Mouse (Mus musculus) adrenal gland, postnatal 25 days (tissue): Measurements from ENCODE around the gene AL732309.1. TPM values are rescaled to one million over a fixed set of nuclear protein-coding genes. Genes with fewer than 3 reads are reported as not detected.

Source experiments
- DNase-seq: peaks from one replicate; pipeline ENCODE4 v3.0.0; 2021; ENCODE audit warnings: mixed read lengths
- total RNA-seq: library from RNA; stranded (reverse); gene quantifications from 2 replicates; pipeline ENCODE4 v1.2.3, GENCODE M21; 2021

AL732309.1 gene
- total RNA-seq, 1 experiment from 2014 or later: 3.5 TPM

- no peak for DNase-seq
Measured at GRCm38 (mm10) chr2:25213266-25213865, 33.3 kb downstream of the AL732309.1 start.

DNA sequence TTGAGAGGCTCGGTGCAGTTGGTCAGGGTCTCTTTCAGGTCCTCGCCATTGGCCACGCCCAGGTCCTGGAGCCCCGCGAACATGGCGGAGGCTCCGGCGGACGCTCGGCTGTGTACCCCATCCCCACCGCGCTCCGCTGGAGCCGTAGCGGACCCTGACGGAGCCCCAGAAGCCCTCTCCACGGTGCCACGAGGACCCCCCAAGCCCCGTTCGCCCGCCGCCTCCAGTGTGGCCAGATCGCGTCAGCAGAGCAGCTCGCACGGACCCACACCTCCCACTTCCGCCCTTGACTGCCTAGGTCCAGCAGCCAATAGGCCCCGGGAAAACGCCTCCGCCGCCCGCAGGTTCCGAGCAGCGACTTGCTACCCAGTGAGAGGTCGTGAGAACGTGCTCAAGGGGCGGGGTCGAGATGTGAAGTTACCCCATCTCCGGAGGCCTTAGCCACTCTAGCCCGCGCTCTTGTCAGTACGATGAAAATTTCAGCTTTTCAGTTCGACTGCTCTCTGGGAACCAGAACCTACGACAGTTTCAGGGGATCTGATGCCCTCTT is 35.5 kb downstream of the AL732309.1 start, which contains the start of gene Nelfb:
Nelfb (minus strand) TSS at position 369 of the 550 bp plus-strand sequence.
- peak; percentile 88 for DNase-seq

DNA sequence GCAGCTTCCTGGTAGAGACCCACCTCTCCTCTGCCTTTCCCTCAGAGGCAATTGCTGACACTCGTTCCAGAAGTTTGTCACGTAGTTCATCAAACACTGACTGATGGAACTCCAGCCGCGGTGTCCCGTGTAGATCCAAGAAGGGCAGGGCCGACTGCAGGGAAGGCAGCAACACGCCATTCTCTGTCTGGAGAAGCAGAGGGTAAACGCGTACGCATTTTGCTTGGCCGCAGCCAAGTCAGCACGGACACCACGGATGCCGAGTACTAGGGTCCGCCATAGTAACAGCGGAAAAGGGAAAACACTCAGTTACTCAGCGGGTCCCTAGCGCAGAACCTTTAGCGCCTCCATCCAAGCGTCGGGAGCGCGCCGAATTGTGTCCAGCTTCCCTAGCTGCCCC is 36.0 kb downstream of the AL732309.1 start:
- no peak for DNase-seq

- DNase-seq: no peak
Measured at GRCm38 (mm10) chr2:25207593-25207992, 39.1 kb downstream of the AL732309.1 start.

- no peak for DNase-seq
Measured at GRCm38 (mm10) chr2:25203631-25204214, 42.9 kb downstream of the AL732309.1 start.

DNA sequence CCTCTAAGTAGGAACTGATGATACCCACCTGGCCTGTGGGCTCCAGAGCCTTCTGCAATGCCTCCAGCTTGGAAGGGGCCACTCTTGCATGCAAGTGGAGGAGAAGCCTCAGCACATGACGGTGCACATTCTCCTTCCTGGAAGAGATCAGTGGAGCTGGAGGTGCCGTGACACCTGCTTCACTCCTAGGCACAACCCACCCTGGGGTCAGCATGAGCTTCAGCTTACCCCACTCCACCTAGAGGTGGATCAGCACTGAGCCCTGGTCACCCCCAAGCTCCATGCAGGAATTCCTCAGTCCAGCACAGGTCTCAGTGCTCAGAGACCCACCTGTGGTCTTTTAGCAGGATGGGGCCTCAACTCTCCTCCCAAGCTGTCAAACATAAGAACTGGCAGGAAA is 46.0 kb downstream of the AL732309.1 start:
- DNase-seq: no peak

DNA sequence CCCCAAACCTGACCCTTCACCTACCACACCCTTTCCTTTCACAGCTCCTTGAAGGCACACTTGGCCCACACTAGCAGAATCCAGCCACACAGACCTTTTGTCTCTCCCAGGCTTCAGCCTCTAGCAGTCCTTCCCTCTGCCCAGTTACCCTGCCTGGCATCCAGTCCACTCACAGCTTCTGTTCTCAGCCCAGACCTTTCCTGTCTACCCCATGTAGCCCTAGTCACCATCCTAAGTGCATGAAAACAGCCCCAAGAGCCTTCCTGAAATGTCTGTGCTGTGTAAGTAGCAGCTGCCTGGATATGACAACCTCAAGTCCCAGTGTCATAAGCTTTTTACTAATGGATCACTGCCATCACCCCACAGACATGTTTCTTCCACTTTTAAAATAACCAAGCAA is 48.7 kb downstream of the AL732309.1 start:
- no peak for DNase-seq

DNA sequence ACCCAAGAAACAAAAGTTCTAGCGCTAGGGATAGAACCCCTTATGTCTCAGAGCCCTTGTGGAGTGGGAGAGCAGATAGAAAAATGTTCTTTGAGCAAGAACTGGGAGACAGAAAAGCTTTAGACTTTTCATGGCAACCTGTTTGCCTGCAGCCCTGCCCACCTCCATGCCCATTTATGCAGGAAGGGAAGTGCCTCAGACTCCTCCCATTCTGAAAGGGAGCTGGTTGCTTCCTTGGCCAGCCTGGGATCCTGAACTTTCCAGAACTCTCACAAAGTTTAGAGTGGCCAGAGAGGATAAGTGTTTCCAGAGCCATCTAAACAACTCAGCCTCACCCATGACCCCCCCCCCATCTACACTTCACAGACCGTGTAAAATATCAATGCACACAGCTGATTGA is 49.5 kb downstream of the AL732309.1 start:
- no peak for DNase-seq

- peak; percentile 78 for DNase-seq
Measured at GRCm38 (mm10) chr2:25196172-25196954, 50.3 kb downstream of the AL732309.1 start, which contains the start of gene Tor4a. TSS of gene Tor4a (minus strand) at chr2:25196886.

DNA sequence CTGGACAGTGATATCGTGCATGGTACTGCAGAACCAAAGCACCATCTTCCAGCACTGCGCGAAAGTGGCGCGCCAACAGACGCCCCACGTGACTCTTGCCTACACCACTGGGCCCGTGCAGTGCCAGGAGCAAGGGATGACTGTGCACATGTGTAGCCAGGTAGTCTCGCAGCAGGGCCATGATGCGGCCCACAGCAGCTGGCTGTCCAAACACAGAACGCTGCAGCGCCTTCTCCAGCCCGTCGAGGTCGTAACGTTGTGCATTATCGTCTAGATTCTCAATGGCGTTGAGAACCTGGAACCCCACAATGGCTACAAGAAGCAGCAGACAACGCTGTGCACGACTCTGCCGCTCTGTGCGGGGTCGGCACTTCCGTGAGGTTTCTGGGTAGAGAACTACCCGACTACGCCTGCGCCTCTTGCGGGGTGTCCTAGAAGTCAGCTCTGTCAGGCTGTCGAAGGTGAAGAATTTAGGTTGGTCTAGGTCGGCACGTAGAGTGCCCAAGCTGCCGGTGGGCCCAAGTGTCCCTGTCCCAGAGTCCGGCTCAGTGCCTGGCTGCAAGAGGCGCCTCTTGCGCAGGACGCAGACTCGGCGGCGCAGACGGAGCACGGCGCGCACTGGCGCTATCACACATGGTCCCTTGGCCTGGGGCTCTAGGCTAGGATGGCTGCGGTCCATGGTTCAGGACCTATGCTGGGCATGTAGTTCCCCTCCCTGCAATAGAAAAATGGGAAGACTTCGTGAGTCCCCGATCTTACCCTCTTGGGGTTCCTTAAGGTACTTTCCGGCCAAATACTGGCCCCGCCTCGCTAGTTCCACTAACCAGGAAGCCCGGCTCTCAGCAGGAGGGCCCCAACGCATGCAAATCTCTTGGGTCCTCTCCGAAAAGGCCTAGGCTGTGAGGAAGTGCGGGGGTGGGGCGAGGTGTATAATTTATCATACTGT is 51.2 kb downstream of the AL732309.1 start:
- DNase-seq: peak; percentile 69

Other genes starting within 250 kb of the AL732309.1 start
- gene Nsmf, start 192.5 kb downstream of the AL732309.1 start, total RNA-seq: 49.8 and 51.3 TPM in 2 replicates
- gene Entpd8, start 166.6 kb downstream of the AL732309.1 start, total RNA-seq: 2.1 TPM in 1 of 2 replicates, not detected in the other
- gene Noxa1, start 151.7 kb downstream of the AL732309.1 start, total RNA-seq: not detected in 2 replicates
- 2.2 and 4.0 TPM in 2 replicates for gene Nrarp, start 66.1 kb downstream of the AL732309.1 start, total RNA-seq
- 28.1 and 33.9 TPM in 2 replicates for gene Tor4a, start 50.0 kb downstream of the AL732309.1 start, total RNA-seq
- gene Nelfb, start 35.4 kb downstream of the AL732309.1 start, total RNA-seq: 61.8 and 66.9 TPM in 2 replicates
- gene Stpg3, start 32.2 kb downstream of the AL732309.1 start, total RNA-seq: not detected in 2 replicates
- 0.46 TPM in 1 of 2 replicates, not detected in the other for gene Fam166a, start 28.1 kb downstream of the AL732309.1 start, total RNA-seq
- gene Tubb4b, start 22.2 kb downstream of the AL732309.1 start, total RNA-seq: 247 and 303 TPM in 2 replicates
- not detected in 2 replicates for gene Slc34a3, start 12.5 kb downstream of the AL732309.1 start, total RNA-seq
- gene Rnf224, start 10.1 kb downstream of the AL732309.1 start, total RNA-seq: not detected in 2 replicates
- gene Rnf208, start 4.6 kb downstream of the AL732309.1 start, total RNA-seq: 7.4 and 7.9 TPM in 2 replicates
- gene Cysrt1, start 4.4 kb downstream of the AL732309.1 start, total RNA-seq: not detected in 2 replicates
- 32.3 and 48.8 TPM in 2 replicates for gene Tmem203, start 8.6 kb upstream of the AL732309.1 start, total RNA-seq
- gene Tprn, start 15.8 kb upstream of the AL732309.1 start, total RNA-seq: 10.0 and 10.7 TPM in 2 replicates
- gene Ssna1, start 25.6 kb upstream of the AL732309.1 start, total RNA-seq: 35.1 and 47.7 TPM in 2 replicates
- gene Anapc2, start 25.6 kb upstream of the AL732309.1 start, total RNA-seq: 70.9 and 95.1 TPM in 2 replicates
- not detected in 2 replicates for gene Tmem210, start 41.3 kb upstream of the AL732309.1 start, total RNA-seq
- not detected in 2 replicates for gene Lrrc26, start 43.1 kb upstream of the AL732309.1 start, total RNA-seq
- 9.0 and 12.6 TPM in 2 replicates for gene Grin1, start 72.3 kb upstream of the AL732309.1 start, total RNA-seq
- 53.6 and 57.9 TPM in 2 replicates for gene Man1b1, start 85.5 kb upstream of the AL732309.1 start, total RNA-seq
- gene Dpp7, start 109.5 kb upstream of the AL732309.1 start, total RNA-seq: 24.6 and 31.8 TPM in 2 replicates
- 10.7 and 18.8 TPM in 2 replicates for gene Uap1l1, start 118.8 kb upstream of the AL732309.1 start, total RNA-seq
- 1.6 and 2.1 TPM in 2 replicates for gene Sapcd2, start 125.5 kb upstream of the AL732309.1 start, total RNA-seq
- 2.4 and 3.7 TPM in 2 replicates for gene Entpd2, start 149.0 kb upstream of the AL732309.1 start, total RNA-seq
- gene Npdc1, start 152.5 kb upstream of the AL732309.1 start, total RNA-seq: 120 and 134 TPM in 2 replicates
- not detected in 2 replicates for gene Fut7, start 176.4 kb upstream of the AL732309.1 start, total RNA-seq
- gene Abca2, start 181.8 kb upstream of the AL732309.1 start, total RNA-seq: 24.9 and 40.5 TPM in 2 replicates
- not detected in 2 replicates for gene Clic3, start 210.0 kb upstream of the AL732309.1 start, total RNA-seq
- 32.6 and 41.0 TPM in 2 replicates for gene Paxx, start 214.2 kb upstream of the AL732309.1 start, total RNA-seq
- gene Ptgds, start 223.2 kb upstream of the AL732309.1 start, total RNA-seq: 3.6 and 3.8 TPM in 2 replicates
- not detected in 2 replicates for gene Lcn12, start 247.0 kb upstream of the AL732309.1 start, total RNA-seq